Mouse (Mus musculus): ENCODE results near the gene Hmgb2.
A peak's percentile ranks its signal among the peaks of the same experiment; 100 is the strongest.
"Not testable (repeated sequence)": the region's sequence is repeated elsewhere in the genome, so short reads cannot be mapped to it uniquely, and the experiment has no call there.

Gene Hmgb2

GRCm38 (mm10) chr8:57508657-57509056, 3.0 kb upstream of the Hmgb2 start:
- no peak for DNase-seq (ENCODE audit: low read depth in 1 of 2, low spot score in 2 of 2)

- no peak for DNase-seq (ENCODE audit: low read depth in 1 of 2, low spot score in 2 of 2)
Measured at GRCm38 (mm10) chr8:57510791-57511315, 854 bp upstream of the Hmgb2 start.

DNA sequence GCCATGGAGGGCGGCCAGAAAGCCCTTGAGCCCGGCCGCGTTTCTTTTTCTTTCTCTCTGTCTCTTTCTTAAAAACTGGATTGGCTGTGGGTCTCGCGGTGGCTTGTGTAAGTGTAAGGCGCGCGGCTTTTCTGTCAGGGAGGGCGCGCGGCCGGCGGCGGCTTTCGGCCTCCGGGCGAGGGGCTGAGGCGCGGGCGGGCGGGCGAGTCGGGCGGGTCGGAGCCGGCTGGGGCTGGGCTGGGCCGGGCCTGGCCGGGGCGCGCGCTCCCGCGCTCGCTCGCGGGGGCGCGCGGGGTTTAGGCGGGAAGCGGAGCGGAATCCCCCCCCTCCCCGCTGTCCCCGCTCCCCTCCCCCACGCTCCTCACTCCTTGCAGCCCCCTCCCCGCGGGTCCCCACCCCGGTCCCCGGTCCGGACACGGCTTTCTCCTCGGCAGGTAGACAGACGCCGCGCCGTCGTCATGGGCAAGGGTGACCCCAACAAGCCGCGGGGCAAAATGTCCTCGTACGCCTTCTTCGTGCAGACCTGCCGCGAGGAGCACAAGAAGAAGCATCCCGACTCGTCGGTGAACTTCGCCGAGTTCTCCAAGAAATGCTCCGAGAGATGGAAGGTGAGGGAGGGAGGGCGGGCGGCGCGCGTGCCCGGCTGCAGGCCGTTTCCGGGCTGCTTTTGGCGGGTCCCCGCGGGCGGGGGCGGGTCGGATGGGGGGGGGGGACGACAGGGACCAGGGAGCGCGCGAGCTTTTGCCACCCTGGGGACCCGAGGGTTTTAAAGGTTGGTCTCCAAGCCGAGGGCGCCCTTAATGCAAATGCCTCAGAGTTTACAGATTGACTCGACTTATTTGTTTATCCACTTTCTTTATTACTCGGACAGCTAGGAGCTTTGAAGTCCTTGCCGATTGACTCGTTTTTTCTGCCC, 692 bp downstream of the Hmgb2 start:
- no peak for DNase-seq (ENCODE audit: low read depth in 1 of 2, low spot score in 2 of 2)

GRCm38 (mm10) chr8:57513178-57513661, 1.5 kb downstream of the Hmgb2 start:
- DNase-seq (ENCODE audit: low read depth in 1 of 2, low spot score in 2 of 2) = not testable (repeated sequence)

GRCm38 (mm10) chr8:57516685-57517084, 5.0 kb downstream of the Hmgb2 start:
- not testable (repeated sequence) for DNase-seq (ENCODE audit: low read depth in 1 of 2, low spot score in 2 of 2)

DNA sequence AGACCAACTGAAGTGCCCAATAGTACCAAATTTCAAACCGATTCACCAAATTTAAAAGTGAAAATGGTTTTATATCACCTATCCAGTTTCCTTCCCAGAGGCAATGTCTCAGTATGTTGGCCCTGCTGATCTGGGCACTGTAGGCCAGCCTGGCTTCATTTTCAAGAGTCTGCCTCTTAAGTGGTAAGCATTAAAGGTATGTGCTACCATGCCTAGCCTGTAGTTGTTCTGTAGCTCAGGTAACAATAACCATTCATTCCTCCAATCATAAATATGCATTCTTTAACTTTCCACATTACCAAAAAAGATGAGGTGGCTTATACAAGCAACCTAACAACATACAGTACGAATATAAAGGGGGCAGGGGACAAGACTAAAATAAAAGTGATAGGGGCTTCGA, 6.0 kb downstream of the Hmgb2 start:
- DNase-seq (ENCODE audit: low read depth in 1 of 2, low spot score in 2 of 2) = no peak

- no peak for DNase-seq (ENCODE audit: low read depth in 1 of 2, low spot score in 2 of 2)
Measured at GRCm38 (mm10) chr8:57520186-57520786, 8.6 kb downstream of the Hmgb2 start.

GRCm38 (mm10) chr8:57528036-57528435, 16.3 kb downstream of the Hmgb2 start:
- no peak for DNase-seq (ENCODE audit: low read depth in 1 of 2, low spot score in 2 of 2)

DNA sequence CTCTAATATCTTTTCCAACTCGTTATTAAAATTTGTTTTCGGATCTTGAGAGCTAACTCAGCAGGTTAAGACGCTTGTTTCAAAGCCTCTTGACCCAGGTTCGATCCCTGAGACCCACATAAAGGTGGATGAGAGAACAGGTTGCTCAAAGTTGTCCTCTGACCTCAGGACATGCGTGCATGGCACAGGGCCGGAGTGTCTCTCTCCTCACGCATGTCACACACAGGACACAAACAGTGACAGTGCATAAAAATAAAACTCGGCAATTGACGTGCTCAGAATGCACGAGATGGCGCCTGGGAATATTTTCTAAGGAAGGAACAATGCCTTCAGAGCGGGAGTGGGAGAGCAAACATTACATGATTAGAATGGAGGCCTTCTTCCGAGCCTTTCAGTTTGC, 18.5 kb downstream of the Hmgb2 start:
- DNase-seq (ENCODE audit: low read depth in 1 of 2, low spot score in 2 of 2) = no peak

DNA sequence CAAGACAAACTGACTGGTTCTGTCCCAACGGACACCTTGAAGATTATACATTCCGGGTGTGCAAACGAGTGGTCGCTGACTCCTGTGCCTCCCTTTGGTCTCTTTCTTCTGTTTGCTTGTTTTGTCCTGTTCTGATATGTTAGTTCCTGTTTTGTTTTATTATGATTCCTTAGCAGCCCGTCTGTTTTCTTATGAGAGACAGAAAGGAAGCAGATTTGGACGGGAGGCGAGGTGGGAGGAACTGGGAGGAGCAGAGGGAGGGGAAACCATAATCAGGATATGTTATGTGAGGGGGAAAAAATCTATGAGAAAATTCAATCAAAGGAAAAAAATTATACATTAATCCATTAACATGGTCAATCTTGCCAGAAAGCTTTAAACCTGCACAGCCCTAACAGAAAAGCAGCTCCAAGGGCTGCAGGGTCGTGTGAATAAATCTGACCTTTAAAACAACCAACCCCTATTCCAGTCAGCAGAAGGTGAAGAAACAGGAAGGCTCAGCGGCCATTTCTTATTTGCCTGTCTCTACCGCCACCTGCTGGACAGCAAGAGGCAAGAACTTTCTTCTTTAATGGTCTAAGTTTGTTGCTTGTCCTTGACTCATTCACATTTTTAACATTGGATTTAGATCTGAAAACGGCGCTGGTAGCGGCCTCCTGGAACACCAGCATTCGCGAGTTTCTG, 19.1 kb downstream of the Hmgb2 start:
- peak; percentile 42 to 71 for DNase-seq (ENCODE audit: low read depth in 1 of 2, low spot score in 2 of 2)

- no peak for DNase-seq (ENCODE audit: low read depth in 1 of 2, low spot score in 2 of 2)
Measured at GRCm38 (mm10) chr8:57532223-57532622, 20.5 kb downstream of the Hmgb2 start.

DNA sequence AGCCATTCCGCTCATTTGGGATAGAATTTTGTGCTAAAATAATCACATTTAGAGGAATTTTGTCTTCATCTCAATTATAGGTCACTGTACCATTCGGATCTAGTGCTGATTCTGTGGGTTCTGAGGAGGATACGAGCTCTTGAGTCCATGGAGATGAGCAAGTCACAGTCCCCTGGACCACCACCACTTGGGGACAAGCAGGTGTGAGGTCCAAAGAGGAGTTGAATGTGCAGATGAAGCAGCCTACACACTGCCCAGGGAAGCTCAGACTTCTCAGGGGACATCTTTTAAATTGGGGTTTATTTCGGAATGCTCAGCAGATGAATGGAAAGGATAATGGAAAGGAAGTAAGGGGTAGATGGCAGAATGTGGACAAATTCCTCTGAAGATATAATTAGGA, 21.4 kb downstream of the Hmgb2 start:
- DNase-seq (ENCODE audit: low read depth in 1 of 2, low spot score in 2 of 2) = no peak

DNA sequence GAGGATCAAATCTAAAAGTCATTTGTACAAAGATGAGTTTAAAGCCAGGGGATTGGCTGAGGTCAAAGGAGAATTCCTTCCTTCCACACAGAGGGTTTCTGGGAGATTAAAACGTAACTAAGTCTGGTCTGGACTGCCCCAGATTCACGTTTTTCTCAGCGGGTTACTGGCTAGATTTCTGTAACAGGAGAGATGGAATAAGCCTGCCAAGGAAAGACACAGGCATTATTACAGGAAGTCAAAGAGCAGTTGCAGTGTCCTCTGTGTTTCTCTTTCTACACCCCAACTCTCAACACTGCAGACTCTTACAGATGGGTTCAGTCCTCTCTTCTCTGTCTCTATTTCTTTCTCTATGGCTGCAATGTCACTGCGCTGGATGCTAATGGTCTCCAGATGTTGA, 22.8 kb downstream of the Hmgb2 start:
- no peak for DNase-seq (ENCODE audit: low read depth in 1 of 2, low spot score in 2 of 2)

DNA sequence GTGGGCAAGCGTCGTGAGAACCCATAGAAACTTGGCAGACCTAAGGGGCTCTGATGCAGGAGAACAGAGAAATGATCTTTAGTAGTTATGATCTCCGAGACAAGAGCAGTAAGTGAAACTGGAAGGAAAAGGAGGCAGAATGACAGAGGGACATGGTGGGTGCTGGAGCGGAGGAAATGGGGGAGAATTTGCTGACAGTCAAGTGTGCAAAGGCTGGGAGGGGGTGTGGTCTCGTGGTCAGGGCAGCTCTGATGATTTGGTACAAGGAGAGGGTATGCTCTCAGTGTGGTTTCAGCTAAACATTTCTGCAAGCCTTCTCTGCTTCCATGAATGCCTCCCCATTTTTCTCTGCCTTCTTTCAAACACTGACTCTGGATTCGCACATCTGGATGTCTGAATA, 24.5 kb downstream of the Hmgb2 start:
- no peak for DNase-seq (ENCODE audit: low read depth in 1 of 2, low spot score in 2 of 2)

- no peak for DNase-seq (ENCODE audit: low read depth in 1 of 2, low spot score in 2 of 2)
Measured at GRCm38 (mm10) chr8:57538601-57539000, 26.9 kb downstream of the Hmgb2 start.

DNA sequence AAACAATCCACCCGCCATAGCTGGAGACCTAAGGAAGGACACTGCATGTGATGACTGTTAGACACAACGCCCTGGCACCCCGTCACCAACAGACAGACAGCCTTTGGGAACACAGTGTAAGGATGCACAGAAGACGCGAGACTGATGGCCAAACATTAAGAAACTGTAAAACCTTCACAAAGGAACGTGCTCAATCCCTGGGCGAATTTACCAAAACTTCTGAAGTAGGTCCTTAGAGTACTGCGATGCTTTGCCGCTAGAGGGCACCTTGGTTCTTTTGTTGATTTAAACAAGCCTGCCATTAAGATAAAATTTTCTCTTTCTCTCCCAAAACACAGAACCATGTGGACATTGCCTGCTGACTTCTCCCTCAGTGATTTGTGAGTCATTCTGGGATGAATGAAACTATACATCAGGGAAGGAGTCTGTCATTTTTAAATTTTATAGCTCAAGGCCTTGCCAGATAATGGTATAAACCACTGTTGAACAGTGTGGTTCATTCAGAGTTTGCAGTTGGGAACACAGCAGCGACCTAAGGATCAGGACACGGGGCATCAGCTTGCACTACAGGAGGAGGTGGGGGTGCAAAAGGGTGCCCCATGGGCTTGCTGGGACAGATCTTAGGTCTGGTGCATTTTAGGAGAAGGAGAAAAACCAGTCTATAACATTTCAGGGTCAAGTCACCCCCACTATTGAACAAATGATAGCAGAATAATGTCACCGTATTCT, 28.6 kb downstream of the Hmgb2 start:
- peak in 1 of 2 experiments; percentile 29 for DNase-seq (ENCODE audit: low read depth in 1 of 2, low spot score in 2 of 2)

DNA sequence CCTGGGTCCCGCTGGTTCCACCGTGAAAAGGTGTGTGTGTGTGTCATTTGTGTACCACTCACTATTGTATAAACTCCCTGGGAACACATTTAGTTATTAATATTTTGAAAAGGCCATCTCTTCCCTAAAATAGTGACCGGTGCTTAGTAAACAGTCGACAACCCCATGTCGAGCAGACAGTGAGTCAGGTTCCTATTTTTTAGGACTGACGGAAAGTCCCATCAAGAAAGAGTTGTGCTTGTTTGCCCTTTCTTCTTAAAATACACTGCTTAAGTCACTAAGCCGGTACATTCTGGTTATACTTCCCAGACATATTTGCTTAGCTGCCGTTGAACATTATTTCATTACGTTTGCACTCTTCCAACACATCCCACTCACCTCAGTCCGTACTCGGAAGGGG, 29.2 kb downstream of the Hmgb2 start:
- DNase-seq (ENCODE audit: low read depth in 1 of 2, low spot score in 2 of 2) = no peak

- no peak for DNase-seq (ENCODE audit: low read depth in 1 of 2, low spot score in 2 of 2)
Measured at GRCm38 (mm10) chr8:57541405-57541804, 29.7 kb downstream of the Hmgb2 start.

DNA sequence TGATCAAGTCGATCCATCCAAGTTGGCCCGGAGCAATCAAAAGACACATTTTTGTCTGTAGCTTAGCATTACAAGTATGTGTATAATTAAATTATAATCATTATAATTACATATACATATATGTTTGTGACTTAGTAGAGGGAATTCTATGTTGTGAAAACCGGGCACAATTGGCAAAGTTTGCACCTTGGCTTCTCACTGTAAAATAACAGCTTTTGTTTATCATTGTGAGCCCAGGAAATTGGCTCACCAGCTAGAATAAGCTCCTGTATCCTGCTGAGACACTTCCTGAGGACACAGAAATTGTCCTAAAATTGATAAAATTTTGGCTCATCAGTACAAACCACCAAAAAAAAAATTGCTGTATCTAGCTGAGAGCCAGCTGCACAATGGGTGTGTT, 34.7 kb downstream of the Hmgb2 start:
- DNase-seq (ENCODE audit: low read depth in 1 of 2, low spot score in 2 of 2) = no peak

DNA sequence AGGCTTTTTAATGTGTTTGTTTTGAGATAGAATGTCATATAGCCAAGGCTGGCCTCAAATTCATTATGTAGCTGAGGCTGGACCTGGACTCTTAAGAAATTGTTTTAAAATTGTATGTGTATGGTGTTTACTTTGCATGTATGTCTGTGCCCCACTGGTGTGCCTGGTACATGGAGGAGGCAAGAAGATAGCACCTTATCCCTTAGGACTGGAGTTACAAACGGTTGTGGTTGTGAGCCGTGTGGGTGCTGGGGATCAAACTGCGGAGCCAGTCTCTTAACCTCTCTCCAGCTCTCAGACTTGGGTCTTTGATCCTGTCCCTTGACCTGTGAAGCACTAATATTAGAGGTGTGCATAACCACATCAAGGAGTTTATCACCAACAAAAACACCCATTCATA, 35.1 kb downstream of the Hmgb2 start:
- no peak for DNase-seq (ENCODE audit: low read depth in 1 of 2, low spot score in 2 of 2)

DNA sequence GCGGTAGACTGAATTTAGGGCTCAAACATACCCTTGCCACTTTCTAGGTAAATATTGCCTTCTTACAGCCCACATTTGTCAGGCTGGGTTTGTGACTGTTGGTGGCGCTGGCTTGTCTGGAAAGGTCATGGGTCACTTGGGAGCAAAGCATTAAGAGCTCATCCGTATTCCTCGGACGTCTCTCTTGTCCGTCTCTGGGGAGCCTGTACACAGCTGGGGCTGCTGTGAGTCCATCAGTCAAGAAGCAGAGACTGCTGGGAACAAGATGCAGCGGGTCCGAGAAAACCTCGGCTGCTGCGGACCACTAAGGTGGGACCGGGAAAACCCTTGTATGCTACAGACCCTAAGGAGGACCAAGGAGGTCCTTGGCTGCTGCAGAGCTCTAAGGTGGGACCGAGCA, 35.9 kb downstream of the Hmgb2 start:
- no peak for DNase-seq (ENCODE audit: low read depth in 1 of 2, low spot score in 2 of 2)

Data from monocyte, adult 2 months (primary cell).